Mouse (Mus musculus) ES-E14 (cell line): ENCODE results near the gene Olfr93. TPM values are rescaled to one million over a fixed set of nuclear protein-coding genes. Genes with fewer than 3 reads are reported as not detected.
"Not testable (repeated sequence)": the region's sequence is repeated elsewhere in the genome, so short reads cannot be mapped to it uniquely, and the experiment has no call there.

Experiments
- DNase-seq: peaks from one replicate; pipeline ENCODE4 v3.0.0-alpha.2; 2013; ENCODE audit warnings: low read depth, low spot score
- H3K27ac ChIP-seq: 2 replicates; pipeline ENCODE4 v1.5.1; 2012; ENCODE audit warnings: low read depth, mild to moderate bottlenecking, low read length, moderate library complexity, mixed read lengths; ENCODE audit not compliant: poor library complexity, insufficient read depth, severe bottlenecking
- H3K36me3 ChIP-seq: 2 replicates; pipeline ENCODE4 v1.6.1; 2012; ENCODE audit warnings: mild to moderate bottlenecking, low read length, moderate library complexity, mixed read lengths; ENCODE audit not compliant: control insufficient read depth, poor library complexity, insufficient read depth, severe bottlenecking
- H3K4me1 ChIP-seq, 2 experiments: fragments of 150-350 bp in 1 of 2; sonication (generic) in 1 of 2; 2 replicates each; pipeline ENCODE4 v1.6.1; 2012; ENCODE audit warnings: low read length in 2 of 2, mild to moderate bottlenecking in 1 of 2, mixed read lengths in 1 of 2; ENCODE audit not compliant: control insufficient read depth in 2 of 2, insufficient read depth in 2 of 2, poor library complexity in 1 of 2
- H3K4me3 ChIP-seq, 2 experiments: fragments of 150-350 bp in 1 of 2; sonication (generic) in 1 of 2; 2 replicates each; pipeline ENCODE4 v1.5.1; 2012; ENCODE audit warnings: low read length in 2 of 2, low read depth in 1 of 2, mild to moderate bottlenecking in 1 of 2, mixed read lengths in 1 of 2; ENCODE audit not compliant: insufficient read depth in 1 of 2, poor library complexity in 1 of 2, severe bottlenecking in 1 of 2
- H3K9ac ChIP-seq: 2 replicates; pipeline ENCODE4 v1.6.1; 2012; ENCODE audit warnings: low read depth, mild to moderate bottlenecking, low read length, mixed read lengths; ENCODE audit not compliant: poor library complexity, insufficient read depth, severe bottlenecking
- H3K9me3 ChIP-seq: fragments of 150-350 bp; sonication (generic); 2 replicates; pipeline ENCODE4 v1.6.1; 2012; ENCODE audit warnings: low read depth, mild to moderate bottlenecking, low read length; ENCODE audit not compliant: control insufficient read depth, insufficient read depth
- CHD2 ChIP-seq: IDR thresholded peaks from 2 replicates; pipeline ENCODE4 v1.6.1; 2014; ENCODE audit warnings: mild to moderate bottlenecking, low read depth, low read length, inconsistent platforms
- HCFC1 ChIP-seq: IDR thresholded peaks from 2 replicates; pipeline ENCODE4 v1.6.1; 2012; ENCODE audit warnings: low read length, inconsistent platforms, borderline replicate concordance; ENCODE audit not compliant: insufficient read depth
- MAFK ChIP-seq: IDR thresholded peaks from 2 replicates; pipeline ENCODE4 v1.6.1; 2014; ENCODE audit warnings: mild to moderate bottlenecking, low read depth, low read length, inconsistent platforms; ENCODE audit not compliant: insufficient read depth
- ZC3H11A ChIP-seq: IDR thresholded peaks from 2 replicates; pipeline ENCODE4 v1.6.1; 2012; ENCODE audit warnings: low read depth, mild to moderate bottlenecking, inconsistent platforms, low read length, borderline replicate concordance
- ZNF384 ChIP-seq: IDR thresholded peaks from 2 replicates; pipeline ENCODE4 v1.6.1; 2012; ENCODE audit warnings: low read depth, low read length, inconsistent platforms
- in situ Hi-C, 2 experiments: fragments of 600-800 bp; cut with MboI; formaldehyde crosslinking; loops; one replicate each; pipeline ENCODE4 v1.15.1; 2025; ENCODE audit warnings: low sequenced_read_pairs in 2 of 2, inconsistent platforms in 1 of 2; ENCODE audit not compliant: unreplicated experiment in 2 of 2
- total RNA-seq: library from RNA; depleted of rRNA; stranded (reverse); fragments of 300-350 nt; gene quantifications from 2 replicates; pipeline ENCODE4 v1.2.3, GENCODE M21; 2012

The Olfr93 gene
- total RNA-seq, 1 experiment = not detected

GRCm38 (mm10) chr17:37190711-37191110 is 29.4 kb upstream of the Olfr93 start:
- H3K9me3 ChIP-seq = no peaks in the 10 kb centered on the region
- no peaks in the 10 kb centered on the region for H3K4me1 ChIP-seq
- H3K27ac ChIP-seq = no peak overlapping the region
- no peak overlapping the region for H3K9ac ChIP-seq
- DNase-seq = peak; percentile 70
- no peak overlapping the region for H3K4me3 ChIP-seq
- in situ Hi-C loops = no loop called here
- H3K36me3 ChIP-seq = no peaks in the 10 kb centered on the region
- TF ChIP-seq CHD2 (peak; percentile 91), ZC3H11A (no peak), HCFC1 (no peak), ZNF384 (no peak), MAFK (no peak)

GRCm38 (mm10) chr17:37185474-37185873 is 24.2 kb upstream of the Olfr93 start:
- H3K9me3 ChIP-seq = no peaks in the 10 kb centered on the region
- H3K4me3 ChIP-seq = no peak overlapping the region
- TF ChIP-seq MAFK = no peak
- no peak for TF ChIP-seq ZNF384
- TF ChIP-seq CHD2 = no peak
- no peak for TF ChIP-seq HCFC1
- TF ChIP-seq ZC3H11A = no peak
- DNase-seq = no peak
- H3K9ac ChIP-seq = no peak overlapping the region
- in situ Hi-C loops = no loop called here
- H3K36me3 ChIP-seq = no peaks in the 10 kb centered on the region
- H3K27ac ChIP-seq = no peak overlapping the region
- no peaks in the 10 kb centered on the region for H3K4me1 ChIP-seq

GRCm38 (mm10) chr17:37131366-37131765 is 29.9 kb downstream of the Olfr93 start:
- H3K4me3 ChIP-seq, DNase-seq, in situ Hi-C loops, H3K27ac ChIP-seq, H3K4me1 ChIP-seq, H3K36me3 ChIP-seq, H3K9me3 ChIP-seq, H3K9ac ChIP-seq: not testable (repeated sequence)

GRCm38 (mm10) chr17:37119988-37120387 is 41.3 kb downstream of the Olfr93 start, which contains the start of gene Olfr92:
Olfr92 (minus strand) TSS chr17:37120088.
- in situ Hi-C loops = no loop called here
- TF ChIP-seq CHD2 (no peak), ZNF384 (no peak), ZC3H11A (no peak), MAFK (no peak), HCFC1 (no peak)
- H3K9me3 ChIP-seq = no peaks in the 10 kb centered on the region
- no peak within 1 kb of the TSS for H3K9ac ChIP-seq
- no peak within 1 kb of the TSS for H3K27ac ChIP-seq
- H3K4me1 ChIP-seq = no peaks in the 10 kb centered on the region
- H3K4me3 ChIP-seq = no peak within 1 kb of the TSS
- no peak for DNase-seq
- no peaks in the 10 kb centered on the region for H3K36me3 ChIP-seq

- no peak within 1 kb of the TSS for H3K27ac ChIP-seq
- no peak for DNase-seq
- no peaks in the 10 kb centered on the region for H3K36me3 ChIP-seq
- TF ChIP-seq CHD2 (no peak), ZNF384 (no peak), MAFK (no peak), HCFC1 (no peak)
- H3K9me3 ChIP-seq = no peaks in the 10 kb centered on the region
- H3K4me1 ChIP-seq = no peaks in the 10 kb centered on the region
- no peak within 1 kb of the TSS for H3K9ac ChIP-seq
- H3K4me3 ChIP-seq = no peak within 1 kb of the TSS
- in situ Hi-C loops = no loop called here
Measured at GRCm38 (mm10) chr17:37098178-37098577, 63.1 kb downstream of the Olfr93 start, which contains the start of gene Olfr91. Olfr91 (minus strand) TSS chr17:37098278.
